Mouse (Mus musculus): ENCODE results near the gene Cib3. TPM values are rescaled to one million over a fixed set of nuclear protein-coding genes. Genes with fewer than 3 reads are reported as not detected.

Gene Cib3
- polyA plus RNA-seq, 1 experiment from 2014 or later, result not detected

GRCm38 (mm10) chr8:72239499-72240402, 27.1 kb upstream of the Cib3 start, which contains the start of gene Ap1m1:
Gene Ap1m1, plus strand, starts transcription at chr8:72240018.
- peaks cover 14% of the 10 kb centered on the region for H3K36me3 ChIP-seq
- H3K9me3 ChIP-seq, result no peaks in the 10 kb centered on the region
- peak within 1 kb of the TSS; percentile 95 for H3K27ac ChIP-seq
- peak within 1 kb of the TSS; percentile 72 for H3K9ac ChIP-seq (replicated peaks)
- H3K4me2 ChIP-seq (replicated peaks), result peak within 1 kb of the TSS; percentile 77
- peak; percentile 96 for ATAC-seq
- H3K4me3 ChIP-seq (replicated peaks), result peak within 1 kb of the TSS; percentile 78
- no peaks in the 10 kb centered on the region for H3K27me3 ChIP-seq
- H3K4me1 ChIP-seq (replicated peaks), result peaks cover 26% of the 10 kb centered on the region
- under 1% methylated on average over 54 of the region's 54 CpGs for WGBS

- Histone ChIP-seq H3K27me3 (peaks cover 2% of the 10 kb centered on the region; the same call in 1 of the 2 replicates), H3K4me3 (replicated peaks) (no peak overlapping the region), H3K9ac (replicated peaks) (no peak overlapping the region), H3K4me2 (replicated peaks) (no peak overlapping the region), H3K27ac (no peak overlapping the region), H3K36me3 (peaks cover 34% of the 10 kb centered on the region), H3K4me1 (replicated peaks) (peaks cover 17% of the 10 kb centered on the region), H3K9me3 (no peaks in the 10 kb centered on the region)
- 96% methylated on average over 5 of the region's 5 CpGs for WGBS
- ATAC-seq, result no peak
Observed at GRCm38 (mm10) chr8:72222656-72223055, 10.0 kb upstream of the Cib3 start.

- Histone ChIP-seq H3K9ac (replicated peaks) (no peak overlapping the region), H3K27me3 (peaks cover 15% of the 10 kb centered on the region; the same call in 1 of the 2 replicates), H3K4me2 (replicated peaks) (peak overlapping the region; percentile 87), H3K9me3 (no peaks in the 10 kb centered on the region), H3K27ac (no peak overlapping the region), H3K4me1 (replicated peaks) (peaks cover 17% of the 10 kb centered on the region), H3K36me3 (peaks cover 34% of the 10 kb centered on the region), H3K4me3 (replicated peaks) (peak overlapping the region; percentile 96)
- no peak for ATAC-seq
- 81% methylated on average over 4 of the region's 4 CpGs for WGBS
Observed at GRCm38 (mm10) chr8:72220758-72221157, 8.1 kb upstream of the Cib3 start.

- Histone ChIP-seq H3K9me3 (no peaks in the 10 kb centered on the region), H3K4me3 (replicated peaks) (peak within 1 kb of the TSS; percentile 96), H3K27ac (peak within 1 kb of the TSS; percentile 68), H3K4me1 (replicated peaks) (peaks cover 17% of the 10 kb centered on the region), H3K36me3 (peaks cover 34% of the 10 kb centered on the region), H3K4me2 (replicated peaks) (peak within 1 kb of the TSS; percentile 87), H3K27me3 (peaks cover 18% of the 10 kb centered on the region), H3K9ac (replicated peaks) (peak within 1 kb of the TSS; percentile 81)
- peak; percentile 98 for ATAC-seq
- 19% methylated on average over 39 of the region's 39 CpGs for WGBS
Observed at GRCm38 (mm10) chr8:72219541-72220363, 7.1 kb upstream of the Cib3 start, which contains the start of gene Fam32a. Gene Fam32a, plus strand, starts transcription at chr8:72219730.

GRCm38 (mm10) chr8:72218781-72219540, 6.3 kb upstream of the Cib3 start:
- ATAC-seq, result peak; percentile 51
- H3K27ac ChIP-seq, result no peak overlapping the region
- peaks cover 29% of the 10 kb centered on the region for H3K36me3 ChIP-seq
- H3K4me2 ChIP-seq (replicated peaks), result peak overlapping the region; percentile 87
- peaks cover 17% of the 10 kb centered on the region for H3K4me1 ChIP-seq (replicated peaks)
- WGBS, result 80% methylated on average over 9 of the region's 10 CpGs
- H3K4me3 ChIP-seq (replicated peaks), result peak overlapping the region; percentile 96
- no peak overlapping the region for H3K9ac ChIP-seq (replicated peaks)
- no peaks in the 10 kb centered on the region for H3K9me3 ChIP-seq
- H3K27me3 ChIP-seq, result peaks cover 18% of the 10 kb centered on the region

- Histone ChIP-seq H3K27ac (no peak overlapping the region), H3K9ac (replicated peaks) (no peak overlapping the region), H3K9me3 (no peaks in the 10 kb centered on the region), H3K4me2 (replicated peaks) (no peak overlapping the region), H3K36me3 (0 out of 2 replicates have a peak, but pooled peaks cover under 1% of the 10 kb centered on the region), H3K27me3 (peaks cover 18% of the 10 kb centered on the region), H3K4me3 (replicated peaks) (no peak overlapping the region), H3K4me1 (replicated peaks) (peaks cover 8% of the 10 kb centered on the region)
- WGBS, result 29% methylated on average over 1 of the region's 1 CpGs
- no peak for ATAC-seq
Observed at GRCm38 (mm10) chr8:72215871-72216270, 3.2 kb upstream of the Cib3 start.

- no peak for ATAC-seq
- Histone ChIP-seq H3K4me2 (replicated peaks) (no peak overlapping the region), H3K27me3 (peaks cover 18% of the 10 kb centered on the region), H3K36me3 (no peaks in the 10 kb centered on the region), H3K4me1 (replicated peaks) (no peaks in the 10 kb centered on the region), H3K27ac (no peak overlapping the region), H3K9ac (replicated peaks) (no peak overlapping the region), H3K9me3 (no peaks in the 10 kb centered on the region), H3K4me3 (replicated peaks) (no peak overlapping the region)
- 41% methylated on average over 2 of the region's 2 CpGs for WGBS
Observed at GRCm38 (mm10) chr8:72215060-72215459, 2.4 kb upstream of the Cib3 start.

- Histone ChIP-seq H3K4me1 (replicated peaks) (no peaks in the 10 kb centered on the region), H3K27ac (no peak within 1 kb of the TSS), H3K27me3 (peaks cover 18% of the 10 kb centered on the region), H3K36me3 (no peaks in the 10 kb centered on the region), H3K9ac (replicated peaks) (no peak within 1 kb of the TSS), H3K9me3 (no peaks in the 10 kb centered on the region), H3K4me3 (replicated peaks) (no peak within 1 kb of the TSS), H3K4me2 (replicated peaks) (no peak within 1 kb of the TSS)
- no peak for ATAC-seq
- 86% methylated on average over 4 of the region's 4 CpGs for WGBS
Observed at GRCm38 (mm10) chr8:72213536-72213935, 899 bp upstream of the Cib3 start, which contains the start of gene Gm11034. Gene Gm11034, minus strand, starts transcription at chr8:72213636.

GRCm38 (mm10) chr8:72211846-72212245, 791 bp downstream of the Cib3 start:
- H3K9me3 ChIP-seq, result no peaks in the 10 kb centered on the region
- WGBS, result 93% methylated on average over 1 of the region's 1 CpGs
- H3K4me3 ChIP-seq (replicated peaks), result no peak overlapping the region
- H3K4me2 ChIP-seq (replicated peaks), result no peak overlapping the region
- no peak overlapping the region for H3K9ac ChIP-seq (replicated peaks)
- ATAC-seq, result no peak
- H3K36me3 ChIP-seq, result no peaks in the 10 kb centered on the region
- H3K27ac ChIP-seq, result no peak overlapping the region
- H3K4me1 ChIP-seq (replicated peaks), result no peaks in the 10 kb centered on the region
- H3K27me3 ChIP-seq, result peaks cover 8% of the 10 kb centered on the region

- Histone ChIP-seq H3K27ac (no peak overlapping the region), H3K4me3 (replicated peaks) (no peak overlapping the region), H3K9ac (replicated peaks) (no peak overlapping the region), H3K36me3 (no peaks in the 10 kb centered on the region), H3K4me2 (replicated peaks) (no peak overlapping the region), H3K9me3 (no peaks in the 10 kb centered on the region), H3K4me1 (replicated peaks) (no peaks in the 10 kb centered on the region), H3K27me3 (peaks cover 4% of the 10 kb centered on the region)
- 70% methylated on average over 2 of the region's 2 CpGs for whole genome bisulfite sequencing
- ATAC-seq, result no peak
Observed at GRCm38 (mm10) chr8:72210710-72211109, 1.9 kb downstream of the Cib3 start.

- no peaks in the 10 kb centered on the region for H3K9me3 ChIP-seq
- no peak overlapping the region for H3K4me3 ChIP-seq (replicated peaks)
- H3K4me2 ChIP-seq (replicated peaks), result no peak overlapping the region
- peaks cover 2% of the 10 kb centered on the region for H3K27me3 ChIP-seq
- H3K36me3 ChIP-seq, result no peaks in the 10 kb centered on the region
- H3K27ac ChIP-seq, result no peak overlapping the region
- ATAC-seq, result no peak
- no peak overlapping the region for H3K9ac ChIP-seq (replicated peaks)
- no peaks in the 10 kb centered on the region for H3K4me1 ChIP-seq (replicated peaks)
- 81% methylated on average over 4 of the region's 4 CpGs for WGBS
Observed at GRCm38 (mm10) chr8:72210222-72210621, 2.4 kb downstream of the Cib3 start.

Data from midbrain, embryonic 13.5 days (tissue).